Mouse (Mus musculus) cerebellum, adult 2 months (tissue): ENCODE measurements around the gene Cetn3. TPM values are rescaled to one million over a fixed set of nuclear protein-coding genes. Genes with fewer than 3 reads are reported as not detected.
A peak's percentile ranks its signal among the peaks of the same experiment; 100 is the strongest.

ENCODE experiments used
- DNase-seq, 2 experiments: peaks; one replicate each; pipeline ENCODE4 v3.0.0; 2021
- H3K27ac ChIP-seq: fragments of 200-500 bp; 2 replicates; pipeline ENCODE4 v1.5.1; 2012; ENCODE audit warnings: low read length, control low read depth, inconsistent platforms; ENCODE audit not compliant: insufficient read depth
- H3K27me3 ChIP-seq: fragments of 200-500 bp; 2 replicates; pipeline ENCODE4 v1.6.1; 2012; ENCODE audit warnings: inconsistent platforms, mild to moderate bottlenecking, low read length, moderate library complexity; ENCODE audit not compliant: control insufficient read depth, insufficient read depth
- H3K4me1 ChIP-seq: fragments of 200-500 bp; 2 replicates; pipeline ENCODE4 v1.6.1; 2011; ENCODE audit warnings: low read length; ENCODE audit not compliant: control insufficient read depth, insufficient read depth
- H3K4me3 ChIP-seq: fragments of 200-500 bp; replicated peaks from 2 replicates; pipeline ENCODE3; 2011; ENCODE audit warnings: mild to moderate bottlenecking, low read depth, low read length, control low read depth; ENCODE audit not compliant: insufficient read depth
- CTCF ChIP-seq: fragments of 200-500 bp; IDR thresholded peaks from 2 replicates; pipeline ENCODE4 v1.5.1; 2011; ENCODE audit warnings: low read depth, mild to moderate bottlenecking, control low read depth, low read length, moderate library complexity, borderline replicate concordance; ENCODE audit not compliant: insufficient read depth
- POLR2A ChIP-seq: fragments of 200-500 bp; IDR thresholded peaks from 2 replicates; pipeline ENCODE4 v1.6.1; 2011; ENCODE audit warnings: low read length, control low read depth, borderline replicate concordance; ENCODE audit not compliant: insufficient read depth
- WGBS: fragments of 180-500 bp; shearing (Covaris S2); methylation state at CpG from one replicate; pipeline ENCODE4 v1.1.7; 2018; 5-methylcytosine and 5-hydroxymethylcytosine counted together
- polyA plus RNA-seq: library from polyadenylated mRNA; depleted of rRNA; stranded (reverse); fragments of >200 nt; gene quantifications from 2 replicates; pipeline ENCODE4 v1.2.3, GENCODE M21; 2012; rRNA removed

Cetn3 gene
- polyA plus RNA-seq, 1 experiment: 142 TPM

GRCm38 (mm10) chr13:81828486-81828885, 45.6 kb downstream of the Cetn3 start:
- no peak for TF ChIP-seq POLR2A
- Histone ChIP-seq H3K27me3 (no peaks in the 10 kb centered on the region), H3K4me3 (no peak overlapping the region), H3K27ac (no peak overlapping the region), H3K4me1 (no peaks in the 10 kb centered on the region)
- 12% methylated on average over 6 of the region's 6 CpGs for WGBS
- DNase-seq: peak in 1 of 2 experiments; percentile 1

DNA sequence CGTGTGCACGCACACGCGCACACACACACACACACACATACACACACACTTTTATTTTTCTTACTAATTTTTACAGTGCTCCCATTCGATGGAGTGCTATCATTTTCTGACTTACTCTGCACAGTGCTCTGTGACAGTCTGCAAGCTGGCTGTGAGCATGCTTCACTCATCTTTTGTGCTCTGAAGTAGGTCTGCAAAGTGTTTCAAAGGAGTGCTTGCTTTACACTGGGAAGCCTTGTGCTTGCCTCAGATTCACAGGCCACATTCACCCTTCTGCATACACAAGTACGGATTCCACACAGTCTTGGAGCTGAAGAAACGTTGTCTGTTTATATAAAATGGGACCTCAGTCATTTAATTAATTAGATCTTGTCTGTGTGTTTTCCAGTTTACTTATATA, 49.0 kb downstream of the Cetn3 start:
- no peak for TF ChIP-seq CTCF
- TF ChIP-seq POLR2A: no peak
- WGBS: 90% methylated on average over 7 of the region's 7 CpGs

DNA sequence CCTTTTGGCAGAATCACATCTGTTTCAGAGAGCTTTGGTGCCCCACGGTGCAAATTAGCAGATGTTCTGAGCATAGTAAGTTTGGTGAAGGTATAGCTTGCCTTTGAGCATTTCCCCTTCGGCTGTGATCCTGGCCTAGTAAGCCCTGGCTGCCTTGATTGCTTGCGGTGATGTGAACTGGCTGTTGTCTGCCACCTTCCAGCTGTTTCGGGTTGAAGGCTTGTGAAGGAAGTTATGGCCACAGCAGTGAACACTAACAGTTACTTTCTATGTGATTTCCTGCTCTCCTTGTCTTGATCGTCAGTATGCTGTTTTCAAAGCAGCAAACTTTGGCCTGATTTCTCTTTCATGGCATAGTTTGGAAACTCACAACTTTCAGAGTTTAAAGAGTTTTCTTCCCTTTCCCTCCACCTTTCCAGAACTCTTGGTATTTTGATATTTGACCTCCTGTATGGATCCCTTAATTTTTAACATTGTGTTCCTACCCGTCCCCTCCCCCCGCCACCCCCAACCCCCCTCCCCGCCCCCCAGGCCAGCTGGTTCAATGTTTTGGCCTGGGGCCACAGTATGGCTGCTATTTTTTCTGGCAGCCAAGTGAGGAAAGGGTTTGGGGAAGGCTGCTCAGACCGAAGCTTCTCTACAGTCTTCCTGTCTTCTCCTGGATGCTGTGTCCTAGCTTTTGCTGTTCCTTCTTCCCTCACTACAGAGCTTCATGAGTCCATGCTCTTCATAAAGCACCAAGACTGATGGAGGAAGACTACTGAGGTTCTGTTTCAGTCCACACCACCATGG, 53.7 kb downstream of the Cetn3 start:
- TF ChIP-seq POLR2A (no peak), CTCF (no peak)
- Histone ChIP-seq H3K27me3 (no peaks in the 10 kb centered on the region), H3K4me1 (no peaks in the 10 kb centered on the region), H3K27ac (no peak overlapping the region), H3K4me3 (no peak overlapping the region)
- no peak for DNase-seq
- WGBS: 46% methylated on average over 9 of the region's 9 CpGs

More for the DNA sequence above, 49.0 kb downstream of the Cetn3 start:
- Histone ChIP-seq H3K27ac (no peak overlapping the region), H3K4me3 (no peak overlapping the region), H3K4me1 (no peaks in the 10 kb centered on the region), H3K27me3 (no peaks in the 10 kb centered on the region)
- no peak for DNase-seq

DNA sequence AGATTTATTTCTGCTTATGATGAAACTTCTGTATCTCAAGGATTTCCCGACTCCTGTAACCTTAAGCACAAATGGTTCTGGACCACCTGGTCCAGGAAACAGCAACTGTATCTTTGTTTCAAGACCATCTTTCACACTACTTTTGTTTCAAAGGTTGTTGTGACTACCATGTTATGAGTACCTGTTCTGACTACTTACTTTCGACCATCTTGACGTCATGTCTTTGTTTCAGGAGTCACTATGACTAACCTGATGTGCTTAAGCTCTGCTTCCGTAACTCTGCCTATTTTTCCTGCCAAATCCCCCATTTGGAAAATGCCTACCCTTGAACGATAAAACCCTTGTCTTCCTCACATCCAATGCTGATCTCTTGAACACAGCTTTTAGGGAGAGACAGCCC, 55.1 kb downstream of the Cetn3 start:
- DNase-seq: no peak
- 91% methylated on average over 5 of the region's 5 CpGs for WGBS
- TF ChIP-seq CTCF: no peak
- TF ChIP-seq POLR2A: no peak
- Histone ChIP-seq H3K4me3 (no peak overlapping the region), H3K27me3 (no peaks in the 10 kb centered on the region), H3K27ac (no peak overlapping the region), H3K4me1 (no peaks in the 10 kb centered on the region)

DNA sequence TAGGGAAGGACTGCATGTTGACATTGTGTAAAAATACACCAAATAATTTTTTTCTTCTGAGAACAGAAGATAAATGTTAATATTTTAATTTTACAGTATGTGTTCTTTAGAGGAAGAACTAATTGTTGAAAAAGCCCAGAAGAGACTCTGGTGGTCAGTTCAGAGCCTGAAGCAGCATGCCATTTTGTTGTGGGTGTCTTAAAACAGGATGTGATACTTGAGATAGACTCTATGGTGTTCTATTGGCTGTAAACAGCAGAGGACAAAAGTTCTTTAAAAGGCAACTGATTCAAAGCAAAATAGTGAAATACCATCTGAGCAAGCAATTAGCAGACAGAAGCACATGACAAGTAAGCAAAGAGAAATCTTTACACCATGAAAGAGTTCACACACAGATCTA, 56.1 kb downstream of the Cetn3 start:
- H3K27ac ChIP-seq: no peak overlapping the region
- H3K4me3 ChIP-seq: no peak overlapping the region
- no peak for TF ChIP-seq CTCF
- no peak for TF ChIP-seq POLR2A
- no peak for DNase-seq
- H3K27me3 ChIP-seq: no peaks in the 10 kb centered on the region
- no peaks in the 10 kb centered on the region for H3K4me1 ChIP-seq

DNA sequence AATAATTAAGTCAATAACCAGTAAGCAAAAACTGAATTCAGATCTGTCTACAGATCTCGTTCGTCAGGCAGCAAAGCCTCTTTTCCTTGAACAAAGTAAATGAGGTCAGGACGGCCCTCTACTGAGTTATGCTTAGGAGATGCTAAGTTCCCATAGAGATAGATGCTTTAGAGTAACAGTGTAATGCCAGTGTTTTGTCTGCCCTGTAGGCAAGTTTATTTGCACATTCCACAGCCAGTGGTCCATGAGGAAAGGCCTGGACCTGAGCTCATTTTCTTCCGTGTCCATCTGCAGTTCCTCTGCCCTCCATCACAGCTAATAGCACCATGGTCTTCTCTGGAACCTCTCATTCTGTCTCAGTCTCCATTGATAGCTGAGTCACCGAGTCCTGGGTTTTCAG, 57.4 kb downstream of the Cetn3 start:
- TF ChIP-seq CTCF (no peak), POLR2A (no peak)
- 75% methylated on average over 5 of the region's 5 CpGs for WGBS
- DNase-seq: no peak

GRCm38 (mm10) chr13:81840646-81841045, 57.8 kb downstream of the Cetn3 start:
- no peak overlapping the region for H3K27ac ChIP-seq
- H3K27me3 ChIP-seq: no peaks in the 10 kb centered on the region
- no peaks in the 10 kb centered on the region for H3K4me1 ChIP-seq
- no peak for TF ChIP-seq CTCF
- no peak for TF ChIP-seq POLR2A
- no peak overlapping the region for H3K4me3 ChIP-seq
- 82% methylated on average over 5 of the region's 5 CpGs for WGBS
- DNase-seq: no peak

More for the DNA sequence above, 57.4 kb downstream of the Cetn3 start:
- Histone ChIP-seq H3K4me1 (no peaks in the 10 kb centered on the region), H3K27ac (no peak overlapping the region), H3K27me3 (no peaks in the 10 kb centered on the region), H3K4me3 (no peak overlapping the region)

GRCm38 (mm10) chr13:81842278-81842677, 59.4 kb downstream of the Cetn3 start:
- no peaks in the 10 kb centered on the region for H3K4me1 ChIP-seq
- H3K27me3 ChIP-seq: no peaks in the 10 kb centered on the region
- no peak for DNase-seq
- WGBS: 72% methylated on average over 6 of the region's 6 CpGs
- H3K4me3 ChIP-seq: no peak overlapping the region
- H3K27ac ChIP-seq: no peak overlapping the region
- TF ChIP-seq POLR2A: no peak
- TF ChIP-seq CTCF: no peak

Other genes with a start within 250 kb of the Cetn3 start
- 2.6 and 3.4 TPM in 2 replicates for gene Adgrv1, start 149.9 kb upstream of the Cetn3 start, polyA plus RNA-seq
- gene Lysmd3, start 125.4 kb upstream of the Cetn3 start, polyA plus RNA-seq: 10.3 and 10.9 TPM in 2 replicates
- 4.8 and 5.2 TPM in 2 replicates for gene Polr3g, start 72.1 kb upstream of the Cetn3 start, polyA plus RNA-seq
- 20.8 and 21.6 TPM in 2 replicates for gene Mblac2, start 71.7 kb upstream of the Cetn3 start, polyA plus RNA-seq